Mouse (Mus musculus): Measurements from ENCODE around the gene Nos2. TPM values are rescaled to one million over a fixed set of nuclear protein-coding genes. Genes with fewer than 3 reads are reported as not detected.
"Not testable (repeated sequence)": the region's sequence is repeated elsewhere in the genome, so short reads cannot be mapped to it uniquely, and the experiment has no call there.

The Nos2 gene
- polyA plus RNA-seq, 1 experiment from 2014 or later: 3.9 TPM

DNA sequence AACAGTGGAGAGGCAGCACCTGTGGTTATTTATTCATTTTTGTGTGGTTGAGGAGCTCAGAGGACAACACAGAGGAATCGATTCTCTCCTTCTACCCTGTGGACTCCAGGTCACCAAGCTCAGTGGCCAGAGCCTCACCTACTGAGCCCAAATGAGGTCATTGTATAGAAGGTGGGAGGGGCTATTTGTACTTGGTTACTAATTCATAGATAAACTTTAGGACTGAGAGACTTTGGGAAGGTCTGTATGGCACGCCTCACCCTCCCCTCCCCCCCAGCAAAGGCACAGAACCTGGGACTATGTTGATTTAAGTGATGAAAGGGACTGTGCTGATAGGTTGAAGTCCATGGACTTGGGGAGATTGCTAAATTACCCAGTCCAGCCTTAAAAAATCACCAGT is 61.5 kb downstream of the Nos2 start:
- ATAC-seq (ENCODE audit: insufficient read depth) (no peak), DNase-seq (no peak)
- 50% methylated on average over 2 of the region's 2 CpGs for WGBS
- no peaks in the 10 kb centered on the region for H3K36me3 ChIP-seq (ENCODE audit: insufficient read depth)
- H3K4me1 ChIP-seq (ENCODE audit: insufficient read depth): no peaks in the 10 kb centered on the region; the same call in 1 of the 2 replicates
- no peak for TF ChIP-seq CTCF (IDR thresholded peaks at IDR 0.05; ENCODE audit: low read depth)
- no peak overlapping the region for H3K9ac ChIP-seq
- no peak overlapping the region for H3K27ac ChIP-seq (ENCODE audit: low read depth)
- H3K4me3 ChIP-seq (ENCODE audit: low read depth, low read length): no peak overlapping the region
- H3K27me3 ChIP-seq (ENCODE audit: insufficient read depth, low read length): no peaks in the 10 kb centered on the region
- no peak overlapping the region for H3K4me2 ChIP-seq
- H3K9me3 ChIP-seq (ENCODE audit: low read depth, low read length): no peaks in the 10 kb centered on the region

DNA sequence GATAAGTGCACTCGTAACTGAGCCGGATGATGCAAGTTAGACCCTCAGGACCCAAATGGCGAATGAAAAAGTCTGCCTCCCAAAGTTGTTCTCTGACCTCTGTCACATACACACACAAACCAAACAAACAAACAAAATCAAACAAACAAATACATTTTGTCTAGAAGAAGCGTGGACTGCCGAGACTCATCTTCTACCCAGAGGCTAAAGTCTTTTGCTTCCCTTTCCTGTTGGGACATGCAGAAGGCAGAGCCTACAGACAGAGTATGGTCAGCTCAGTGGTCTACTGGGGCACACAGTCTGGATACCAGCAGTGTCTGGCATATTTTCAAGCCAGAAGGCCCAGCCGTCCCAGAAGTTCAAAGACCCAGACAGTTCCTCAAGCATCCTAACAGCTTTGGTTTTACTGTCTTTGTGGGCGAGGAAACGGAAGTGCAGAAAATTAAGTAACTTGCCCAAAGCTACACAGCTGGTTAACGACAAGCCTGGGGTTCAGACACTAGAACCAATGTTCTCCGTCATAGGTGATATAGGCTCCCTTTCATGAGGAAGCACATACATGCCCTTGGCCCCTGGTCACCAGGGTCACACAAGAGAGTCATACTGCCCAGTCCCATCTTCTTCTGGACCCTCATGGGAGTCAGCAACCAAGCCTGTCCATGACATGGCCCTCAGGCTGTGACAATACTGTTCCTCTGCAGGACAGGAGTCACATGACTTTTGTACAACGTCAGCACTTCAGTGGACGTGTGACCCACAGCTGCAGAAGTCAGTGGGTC is 62.1 kb downstream of the Nos2 start:
- H3K4me2 ChIP-seq: no peak overlapping the region
- H3K4me3 ChIP-seq (ENCODE audit: low read depth, low read length): no peak overlapping the region
- ATAC-seq (ENCODE audit: insufficient read depth): no peak

DNA sequence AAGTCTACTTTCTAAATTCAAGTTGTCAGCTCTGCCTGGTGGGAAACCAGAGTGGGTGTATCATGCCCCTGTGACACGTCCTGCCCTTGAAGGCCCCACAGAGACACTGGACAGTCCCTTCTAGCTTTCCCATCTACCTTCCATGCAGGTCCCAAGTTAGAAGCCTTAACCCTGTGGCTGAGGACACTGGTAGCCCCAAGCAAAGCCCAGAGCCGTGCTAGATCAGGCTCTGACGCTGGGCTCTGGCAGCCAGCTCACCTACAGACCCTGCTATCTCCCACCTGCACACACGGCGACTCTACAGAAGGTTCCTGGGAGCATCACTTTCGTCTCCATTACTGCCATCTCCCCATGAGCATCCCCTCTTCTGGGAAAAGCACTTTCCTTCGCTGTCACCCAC is 63.0 kb downstream of the Nos2 start:
- H3K9ac ChIP-seq: no peak overlapping the region
- no peaks in the 10 kb centered on the region; the same call in 1 of the 2 replicates for H3K4me1 ChIP-seq (ENCODE audit: insufficient read depth)
- no peak overlapping the region for H3K4me3 ChIP-seq (ENCODE audit: low read depth, low read length)
- ATAC-seq (ENCODE audit: insufficient read depth) (no peak), DNase-seq (no peak)
- H3K4me2 ChIP-seq: no peak overlapping the region
- no peaks in the 10 kb centered on the region for H3K27me3 ChIP-seq (ENCODE audit: insufficient read depth, low read length)
- no peak for TF ChIP-seq CTCF (IDR thresholded peaks at IDR 0.05; ENCODE audit: low read depth)
- 82% methylated on average over 7 of the region's 7 CpGs for WGBS
- H3K36me3 ChIP-seq (ENCODE audit: insufficient read depth): no peaks in the 10 kb centered on the region
- no peaks in the 10 kb centered on the region for H3K9me3 ChIP-seq (ENCODE audit: low read depth, low read length)
- no peak overlapping the region for H3K27ac ChIP-seq (ENCODE audit: low read depth)

More for the DNA sequence above, 62.1 kb downstream of the Nos2 start:
- Histone ChIP-seq H3K4me1 (ENCODE audit: insufficient read depth) (no peaks in the 10 kb centered on the region; the same call in 1 of the 2 replicates), H3K27ac (ENCODE audit: low read depth) (no peak overlapping the region), H3K27me3 (ENCODE audit: insufficient read depth, low read length) (no peaks in the 10 kb centered on the region), H3K9ac (no peak overlapping the region), H3K36me3 (ENCODE audit: insufficient read depth) (no peaks in the 10 kb centered on the region), H3K9me3 (ENCODE audit: low read depth, low read length) (no peaks in the 10 kb centered on the region)
- WGBS: 76% methylated on average over 12 of the region's 12 CpGs
- peak; percentile 17 for DNase-seq
- TF ChIP-seq CTCF (IDR thresholded peaks at IDR 0.05; ENCODE audit: low read depth): no peak

DNA sequence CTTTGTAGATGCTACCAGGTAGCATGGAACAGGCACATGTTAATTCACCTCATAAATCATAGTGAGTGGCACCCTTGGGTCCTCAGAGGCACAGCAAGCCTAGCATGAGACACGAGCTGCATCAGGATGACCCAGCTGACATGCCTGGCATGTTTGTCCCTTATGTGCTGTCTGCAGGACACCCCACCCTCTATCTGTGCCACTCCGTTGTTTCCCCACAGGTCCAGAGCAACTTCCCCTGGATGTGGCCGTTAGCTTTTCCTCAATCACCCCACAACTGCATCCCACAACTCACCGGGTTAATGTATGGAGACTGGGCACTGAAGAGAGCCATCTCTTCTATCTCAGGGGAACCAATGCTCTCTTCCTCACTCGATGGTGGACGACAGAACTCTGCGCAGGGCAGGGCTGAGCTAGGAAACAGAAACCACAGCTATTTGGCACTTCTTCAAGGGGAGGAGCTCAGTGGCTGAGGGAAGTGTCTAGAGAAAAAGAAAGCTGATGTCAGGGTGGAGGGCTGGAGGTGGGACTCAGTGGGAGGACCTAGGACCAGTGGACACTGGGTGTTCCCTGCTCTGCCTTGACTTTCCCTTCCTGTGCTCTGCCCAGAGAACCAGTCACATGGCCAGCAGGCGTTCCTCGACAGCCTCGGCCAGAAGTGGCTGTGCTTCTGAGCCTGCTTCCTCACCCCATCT is 64.0 kb downstream of the Nos2 start, which contains the start of gene Lgals9:
Lgals9 (minus strand) TSS at position 464 of the 695 bp plus-strand sequence.
- no peaks in the 10 kb centered on the region for H3K36me3 ChIP-seq (ENCODE audit: insufficient read depth)
- no peak within 1 kb of the TSS for H3K4me3 ChIP-seq (ENCODE audit: low read depth, low read length)
- no peak within 1 kb of the TSS for H3K9ac ChIP-seq
- peak; percentile 88 for DNase-seq
- WGBS: 49% methylated on average over 10 of the region's 10 CpGs
- H3K4me1 ChIP-seq (ENCODE audit: insufficient read depth): no peaks in the 10 kb centered on the region; the same call in 1 of the 2 replicates
- peak within 1 kb of the TSS; percentile 36 for H3K4me2 ChIP-seq
- no peak for TF ChIP-seq CTCF (IDR thresholded peaks at IDR 0.05; ENCODE audit: low read depth)
- H3K27ac ChIP-seq (ENCODE audit: low read depth): no peak within 1 kb of the TSS
- H3K9me3 ChIP-seq (ENCODE audit: low read depth, low read length): no peaks in the 10 kb centered on the region
- H3K27me3 ChIP-seq (ENCODE audit: insufficient read depth, low read length): no peaks in the 10 kb centered on the region
- ATAC-seq (ENCODE audit: insufficient read depth): peak; percentile 92

DNA sequence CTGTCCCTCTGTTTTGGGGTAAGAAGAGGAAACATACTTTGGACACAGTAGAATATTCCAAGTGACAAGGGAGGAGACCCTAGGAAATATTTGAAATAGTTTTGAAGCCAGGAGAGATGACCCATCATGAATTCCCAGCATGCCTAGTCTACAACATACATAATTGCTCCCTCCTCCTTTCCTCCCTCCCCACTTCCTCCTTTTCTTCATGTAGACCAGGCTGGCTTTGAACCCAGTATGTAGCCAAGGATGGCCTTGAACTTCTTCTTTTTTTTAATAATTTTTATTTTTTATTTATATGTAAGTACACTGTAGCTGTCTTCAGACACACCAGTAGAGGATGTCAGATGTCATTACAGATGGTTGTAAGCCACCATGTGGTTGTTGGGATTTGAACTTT is 64.9 kb downstream of the Nos2 start:
- no peak overlapping the region for H3K27ac ChIP-seq (ENCODE audit: low read depth)
- DNase-seq (no peak), ATAC-seq (ENCODE audit: insufficient read depth) (no peak)
- no peak overlapping the region for H3K4me2 ChIP-seq
- H3K4me1 ChIP-seq (ENCODE audit: insufficient read depth): no peaks in the 10 kb centered on the region; the same call in 1 of the 2 replicates
- H3K9me3 ChIP-seq (ENCODE audit: low read depth, low read length): no peaks in the 10 kb centered on the region
- no peaks in the 10 kb centered on the region for H3K27me3 ChIP-seq (ENCODE audit: insufficient read depth, low read length)
- H3K4me3 ChIP-seq (ENCODE audit: low read depth, low read length): no peak overlapping the region
- no peaks in the 10 kb centered on the region for H3K36me3 ChIP-seq (ENCODE audit: insufficient read depth)
- no peak overlapping the region for H3K9ac ChIP-seq
- TF ChIP-seq CTCF (IDR thresholded peaks at IDR 0.05; ENCODE audit: low read depth): no peak

DNA sequence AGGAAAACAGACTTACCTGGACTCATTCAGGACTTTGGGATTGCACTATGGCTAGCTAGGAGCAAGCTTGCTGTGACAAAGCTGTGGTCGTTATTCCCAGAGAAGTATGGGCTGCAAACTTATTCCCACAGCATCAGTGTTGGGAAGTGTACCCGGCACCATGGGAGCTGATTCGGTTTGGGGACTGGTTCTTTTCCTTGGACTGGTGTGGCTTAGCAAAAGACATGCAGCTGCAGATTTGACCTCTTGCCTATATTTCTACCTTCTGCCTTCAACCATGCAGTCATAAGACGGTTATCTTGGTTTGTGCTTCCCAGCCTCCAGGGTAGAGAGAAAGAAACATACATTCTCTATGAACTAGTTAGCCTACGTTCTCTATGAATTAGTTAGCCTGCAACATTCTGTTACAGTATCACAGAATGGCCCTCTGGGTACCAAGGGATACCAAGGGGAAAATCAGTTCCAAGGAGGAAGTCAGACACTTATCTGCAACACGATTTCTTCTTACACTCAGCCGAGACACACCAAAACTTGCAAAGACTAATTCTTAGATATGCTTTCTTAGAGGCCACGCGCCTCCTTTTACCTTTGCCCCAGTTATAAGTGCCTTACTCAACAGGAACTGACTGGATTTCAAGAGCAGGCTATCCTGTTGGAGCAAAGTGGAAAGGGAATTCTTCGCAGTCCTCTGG is 65.9 kb downstream of the Nos2 start:
- DNase-seq (no peak), ATAC-seq (ENCODE audit: insufficient read depth) (no peak)
- Histone ChIP-seq H3K4me1 (ENCODE audit: insufficient read depth) (no peaks in the 10 kb centered on the region; the same call in 1 of the 2 replicates), H3K36me3 (ENCODE audit: insufficient read depth) (no peaks in the 10 kb centered on the region), H3K4me3 (ENCODE audit: low read depth, low read length) (no peak overlapping the region), H3K9ac (no peak overlapping the region), H3K27ac (ENCODE audit: low read depth) (no peak overlapping the region), H3K27me3 (ENCODE audit: insufficient read depth, low read length) (no peaks in the 10 kb centered on the region), H3K4me2 (no peak overlapping the region), H3K9me3 (ENCODE audit: low read depth, low read length) (no peaks in the 10 kb centered on the region)
- no peak for TF ChIP-seq CTCF (IDR thresholded peaks at IDR 0.05; ENCODE audit: low read depth)
- 83% methylated on average over 10 of the region's 10 CpGs for WGBS

DNA sequence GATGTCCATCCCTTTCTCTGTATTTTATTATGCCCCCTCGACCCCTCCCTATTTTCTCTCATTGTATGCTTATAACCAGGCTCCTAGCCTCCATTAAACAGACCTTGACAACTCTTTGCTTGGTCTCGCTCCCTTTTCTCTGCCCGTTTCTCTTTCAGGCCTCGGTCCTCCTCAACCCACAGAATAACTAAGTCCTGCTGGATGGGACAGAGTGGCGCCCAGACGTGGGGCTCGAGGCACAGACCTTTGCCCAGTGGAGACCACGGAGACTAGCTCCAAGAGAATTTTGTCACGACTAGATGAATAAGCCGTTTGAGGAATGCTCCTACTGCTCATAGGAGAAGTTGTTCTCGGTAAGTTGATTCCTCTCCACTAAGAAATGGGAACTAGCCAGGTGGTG is 68.6 kb downstream of the Nos2 start:
- not testable (repeated sequence) for ATAC-seq (ENCODE audit: insufficient read depth); DNase-seq; H3K4me2 ChIP-seq; H3K4me3 ChIP-seq (ENCODE audit: low read depth, low read length); H3K27ac ChIP-seq (ENCODE audit: low read depth); H3K9ac ChIP-seq; H3K36me3 ChIP-seq (ENCODE audit: insufficient read depth); H3K4me1 ChIP-seq (ENCODE audit: insufficient read depth); H3K27me3 ChIP-seq (ENCODE audit: insufficient read depth, low read length); H3K9me3 ChIP-seq (ENCODE audit: low read depth, low read length)
- 93% methylated on average over 11 of the region's 11 CpGs for WGBS

Data from lung, embryonic 14.5 days (tissue).